Mouse (Mus musculus) olfactory bulb, adult 2 months (tissue): ENCODE results near the gene Carf. TPM values are rescaled to one million over a fixed set of nuclear protein-coding genes. Genes with fewer than 3 reads are reported as not detected.
A peak's percentile ranks its signal among the peaks of the same experiment; 100 is the strongest.
"Not testable (repeated sequence)": the region's sequence is repeated elsewhere in the genome, so short reads cannot be mapped to it uniquely, and the experiment has no call there.

ENCODE experiments used
- H3K27ac ChIP-seq: fragments of 200-500 bp; 2 replicates; pipeline ENCODE4 v1.5.1; 2012; ENCODE audit warnings: low read depth, low read length; ENCODE audit not compliant: insufficient read depth
- H3K4me1 ChIP-seq: fragments of 200-500 bp; 2 replicates; pipeline ENCODE4 v1.6.1; 2012; ENCODE audit warnings: low read length; ENCODE audit not compliant: control insufficient read depth, insufficient read depth
- H3K4me3 ChIP-seq: fragments of 200-500 bp; 2 replicates; pipeline ENCODE4 v1.5.1; 2012; ENCODE audit warnings: mild to moderate bottlenecking, low read depth, low read length, moderate library complexity; ENCODE audit not compliant: insufficient read depth
- CTCF ChIP-seq: fragments of 200-500 bp; IDR thresholded peaks from 2 replicates; pipeline ENCODE4 v1.5.1; 2012; ENCODE audit warnings: low read depth, mild to moderate bottlenecking, low read length, moderate library complexity; ENCODE audit not compliant: insufficient read depth
- POLR2A ChIP-seq: fragments of 200-500 bp; IDR thresholded peaks from 2 replicates; pipeline ENCODE4 v1.6.1; 2012; ENCODE audit warnings: mild to moderate bottlenecking, low read depth, low read length, moderate library complexity; ENCODE audit not compliant: insufficient read depth
- WGBS: fragments of 180-500 bp; shearing (Covaris S2); methylation state at CpG from one replicate; pipeline ENCODE4 v1.1.7; 2018; 5-methylcytosine and 5-hydroxymethylcytosine counted together
- polyA plus RNA-seq: library from polyadenylated mRNA; stranded (reverse); fragments of >200 nt; gene quantifications from 2 replicates; pipeline ENCODE4 v1.2.4, GENCODE M21; 2012; ENCODE audit warnings: low replicate concordance; ENCODE audit not compliant: missing spikeins, insufficient read depth, insufficient read length

Carf gene
- polyA plus RNA-seq, 1 experiment, result not detected

DNA sequence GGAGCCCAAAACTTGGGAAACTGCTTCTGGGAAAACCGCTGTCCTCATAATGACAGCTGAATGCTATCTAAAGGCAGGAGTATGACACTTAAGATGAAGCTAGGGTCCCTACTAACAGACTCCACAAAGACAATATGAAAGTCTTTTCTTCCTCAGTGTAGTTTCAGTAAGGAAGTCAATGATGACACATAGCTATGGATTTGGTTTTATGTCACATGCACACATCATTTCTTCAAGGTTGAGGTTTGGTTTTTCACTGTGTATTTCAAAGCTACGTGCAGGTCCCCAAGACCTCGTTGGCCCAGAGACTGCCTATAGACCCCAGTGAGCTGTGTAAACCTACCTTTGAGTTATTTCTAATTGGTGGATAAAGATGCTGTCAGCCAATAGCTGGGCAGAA is 75.1 kb downstream of the Carf start:
- H3K27ac ChIP-seq, result no peak overlapping the region
- no peak overlapping the region for H3K4me3 ChIP-seq
- 93% methylated on average over 3 of the region's 3 CpGs for WGBS
- TF ChIP-seq POLR2A, result no peak
- TF ChIP-seq CTCF, result no peak
- peaks cover 2% of the 10 kb centered on the region; the same call in 1 of the 2 replicates for H3K4me1 ChIP-seq

DNA sequence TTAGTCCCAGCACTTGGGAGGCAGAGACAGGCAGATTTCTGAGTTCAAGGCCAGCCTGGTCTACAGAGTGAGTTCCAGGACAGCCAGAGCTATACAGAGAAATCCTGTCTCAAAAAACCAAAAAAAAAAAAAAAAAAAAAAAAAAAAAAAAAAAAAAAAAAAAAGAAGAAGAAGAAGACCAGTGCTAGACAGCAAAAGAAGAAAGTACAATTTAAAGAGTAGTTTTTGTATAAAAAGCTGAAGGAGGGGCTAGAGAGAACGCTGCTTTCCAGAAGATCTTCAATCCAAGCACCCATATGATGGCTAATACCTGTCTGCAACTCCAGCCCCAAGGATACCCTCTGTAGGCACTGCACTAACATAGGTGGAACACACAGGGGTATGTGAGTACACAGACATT is 79.8 kb downstream of the Carf start:
- H3K4me1 ChIP-seq, H3K27ac ChIP-seq, H3K4me3 ChIP-seq: not testable (repeated sequence)
- WGBS, result 95% methylated on average over 1 of the region's 1 CpGs

DNA sequence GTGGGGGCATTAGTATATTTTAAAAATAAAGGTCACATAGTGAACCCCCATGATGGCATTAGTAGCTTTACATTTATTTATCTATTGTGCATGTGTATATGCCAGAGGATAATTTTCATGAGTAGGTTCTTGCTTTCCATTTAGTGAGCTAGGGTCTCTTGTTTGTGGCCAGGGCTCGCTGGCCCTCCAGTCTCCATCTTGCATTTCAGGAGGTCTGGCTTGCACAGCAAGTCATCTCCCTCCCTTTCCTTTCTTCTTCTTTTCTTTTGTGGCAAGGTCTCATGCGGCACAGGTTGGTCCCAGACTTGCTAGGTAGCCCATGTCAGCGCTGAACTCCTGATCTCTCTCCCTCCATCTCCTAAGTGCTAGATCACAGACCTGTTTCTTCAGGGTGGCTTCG is 81.3 kb downstream of the Carf start:
- H3K4me3 ChIP-seq, result no peak overlapping the region
- no peak for TF ChIP-seq POLR2A
- TF ChIP-seq CTCF, result no peak
- H3K4me1 ChIP-seq, result no peaks in the 10 kb centered on the region
- 25% methylated on average over 4 of the region's 4 CpGs for WGBS
- no peak overlapping the region for H3K27ac ChIP-seq

DNA sequence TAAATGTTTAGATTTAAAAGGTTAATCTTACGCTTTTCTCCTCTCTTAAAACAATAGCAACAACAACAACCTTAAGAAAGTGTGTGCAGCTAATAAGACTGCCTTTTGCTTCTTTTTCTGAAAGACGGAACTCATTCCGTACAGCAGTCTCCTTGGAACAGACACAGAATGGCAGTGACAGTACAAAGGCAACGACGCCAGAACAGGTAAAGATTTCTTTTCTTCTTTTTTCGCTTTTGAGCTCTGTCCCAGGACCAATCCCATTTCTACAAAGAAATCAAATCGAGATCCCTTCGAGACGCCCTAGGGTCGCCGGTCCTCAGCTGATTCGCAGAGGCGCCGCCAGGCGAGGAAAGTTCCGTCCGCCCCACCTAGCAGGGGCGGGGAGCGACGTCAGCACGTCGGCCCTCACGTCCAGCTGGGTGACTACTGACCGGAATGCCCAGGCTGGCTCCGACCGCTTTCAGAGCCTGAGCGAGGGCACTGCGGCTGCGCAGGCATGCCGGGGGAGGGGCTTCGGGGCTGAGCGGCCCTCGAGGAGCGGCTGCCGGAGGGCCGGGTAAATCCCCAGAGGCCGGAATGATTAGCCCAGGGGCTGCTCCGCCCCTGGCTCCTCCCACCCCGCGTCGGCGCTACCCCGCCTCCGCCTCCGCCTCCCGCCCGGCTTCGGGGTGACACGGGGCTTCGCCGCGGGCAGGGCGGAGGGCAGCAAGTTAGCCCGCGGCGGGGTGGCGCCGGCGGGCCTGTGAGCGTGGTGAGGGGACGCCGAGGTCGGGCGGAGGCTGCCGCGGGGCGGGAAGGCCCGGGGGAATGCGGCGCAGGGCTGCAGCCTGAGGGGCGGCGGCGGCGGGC is 82.1 kb downstream of the Carf start, which contains the start of gene Nbeal1:
Gene Nbeal1 (plus strand): TSS at position 668 of the 852 bp plus-strand sequence.
- Histone ChIP-seq H3K4me3 (peak within 1 kb of the TSS; percentile 87), H3K27ac (peak within 1 kb of the TSS; percentile 19), H3K4me1 (no peaks in the 10 kb centered on the region)
- under 1% methylated on average over 74 of the region's 74 CpGs for WGBS
- no peak for TF ChIP-seq CTCF
- TF ChIP-seq POLR2A, result peak; percentile 76

DNA sequence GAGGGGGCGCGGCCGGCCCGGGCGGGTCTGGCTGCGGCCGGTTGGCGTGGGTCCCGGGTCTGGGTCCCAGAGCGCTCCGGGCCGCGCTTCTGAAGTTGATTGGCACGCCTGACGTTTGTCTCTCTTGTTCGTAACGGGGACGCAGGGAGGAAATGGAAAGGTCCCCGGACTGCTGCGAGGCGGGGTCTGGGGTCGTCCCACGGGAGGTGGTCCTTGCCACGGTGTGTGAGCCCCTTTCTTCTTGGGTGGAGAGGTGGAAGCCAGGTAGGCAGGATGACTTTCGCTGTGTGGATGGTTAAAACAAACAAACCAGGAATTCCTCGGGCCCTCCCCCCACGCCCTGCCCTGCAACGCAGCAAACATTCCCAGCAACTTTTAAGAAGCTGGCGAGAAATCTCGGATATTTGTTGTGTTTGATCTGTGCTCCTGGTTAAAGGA is 82.8 kb downstream of the Carf start:
- peak overlapping the region; percentile 87 for H3K4me3 ChIP-seq
- H3K27ac ChIP-seq, result peak overlapping the region; percentile 19; the same call in 1 of the 2 replicates
- H3K4me1 ChIP-seq, result no peaks in the 10 kb centered on the region
- under 1% methylated on average over 30 of the region's 30 CpGs for WGBS
- no peak for TF ChIP-seq CTCF
- TF ChIP-seq POLR2A, result no peak

DNA sequence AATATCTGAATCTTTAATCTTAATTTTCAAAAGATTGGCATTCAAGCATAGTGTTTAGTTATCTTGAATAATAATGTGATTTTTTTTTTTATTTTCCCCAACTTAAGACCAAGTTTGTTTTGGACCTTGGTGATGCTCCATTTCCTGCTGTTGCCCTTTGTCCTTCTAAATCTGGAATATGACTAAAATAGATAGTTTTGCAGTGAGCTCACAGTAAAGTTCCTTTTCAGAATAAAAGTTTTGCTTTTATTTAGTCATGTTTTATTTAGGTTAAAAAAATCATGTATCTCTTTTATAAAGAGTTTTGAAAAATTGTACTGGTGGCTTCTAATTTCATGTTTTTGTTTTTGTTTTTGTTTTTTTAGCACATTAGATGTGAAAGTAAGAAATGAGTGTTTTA is 90.4 kb downstream of the Carf start:
- Histone ChIP-seq H3K27ac (no peak overlapping the region), H3K4me1 (no peaks in the 10 kb centered on the region), H3K4me3 (no peak overlapping the region)
- no peak for TF ChIP-seq CTCF
- no peak for TF ChIP-seq POLR2A

DNA sequence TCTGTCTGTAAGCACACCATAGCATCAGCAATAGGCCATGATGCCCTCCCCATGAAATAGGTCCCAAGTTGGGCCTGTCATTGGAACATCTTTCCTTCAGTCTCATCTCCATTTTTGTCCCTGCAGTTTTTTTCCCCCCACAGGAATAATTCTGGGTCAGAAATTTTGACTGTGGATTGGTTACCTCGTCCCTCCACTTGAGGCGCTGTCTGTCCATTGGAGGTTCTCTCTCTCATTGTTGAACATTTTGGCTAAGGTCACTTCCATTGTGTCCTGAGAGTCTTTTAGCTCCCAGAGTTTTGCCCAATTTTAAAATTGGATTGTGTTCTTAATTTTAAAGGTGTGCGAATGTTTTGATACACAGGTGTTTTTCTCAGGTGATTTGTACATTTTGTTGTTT is 98.8 kb downstream of the Carf start:
- Histone ChIP-seq H3K27ac (no peak overlapping the region), H3K4me1 (no peaks in the 10 kb centered on the region), H3K4me3 (no peak overlapping the region)
- TF ChIP-seq POLR2A (no peak), CTCF (no peak)
- WGBS, result 91% methylated on average over 3 of the region's 3 CpGs

DNA sequence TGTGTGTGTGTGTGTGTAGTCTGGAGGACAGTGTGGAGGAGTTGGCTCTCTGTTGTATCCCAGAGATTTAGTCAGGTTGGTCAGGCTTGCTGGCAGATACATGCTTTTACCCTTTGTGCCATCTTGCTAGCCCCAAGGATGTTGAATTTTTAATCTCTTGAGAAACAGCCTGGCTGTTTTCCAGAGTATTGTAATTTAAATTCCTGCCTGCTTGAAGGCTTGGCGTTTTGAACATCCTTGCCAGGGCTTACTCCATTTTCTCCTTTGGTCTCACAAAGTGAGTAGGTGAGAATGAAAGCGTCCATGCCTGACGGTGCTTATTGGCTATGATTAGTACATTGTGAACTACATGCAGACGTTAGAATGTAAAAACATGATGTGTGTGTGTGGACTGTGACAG is 101.0 kb downstream of the Carf start:
- WGBS, result 34% methylated on average over 4 of the region's 4 CpGs
- Histone ChIP-seq H3K4me3 (no peak overlapping the region), H3K27ac (no peak overlapping the region), H3K4me1 (no peaks in the 10 kb centered on the region)
- TF ChIP-seq POLR2A (no peak), CTCF (no peak)

Other genes starting within 250 kb of the Carf start
- gene Fam117b, start 185.2 kb upstream of the Carf start, polyA plus RNA-seq, result not detected in 2 replicates
- gene Ica1l, start 55.1 kb upstream of the Carf start, polyA plus RNA-seq, result not detected in 2 replicates
- not detected in 2 replicates for gene Wdr12, start 398 bp downstream of the Carf start, polyA plus RNA-seq
- gene Nbeal1, start 82.4 kb downstream of the Carf start, polyA plus RNA-seq, result 101 TPM in 1 of 2 replicates, not detected in the other
- not detected in 2 replicates for gene Cyp20a1, start 245.1 kb downstream of the Carf start, polyA plus RNA-seq